Mouse (Mus musculus): Measurements from ENCODE around the gene 1190005I06Rik. TPM values are rescaled to one million over a fixed set of nuclear protein-coding genes. Genes with fewer than 3 reads are reported as not detected.

Gene 1190005I06Rik
- total RNA-seq, 2 experiments from 2014 or later: 0.37 to 1.0 TPM

Other genes with a start within 250 kb of the 1190005I06Rik start
- under 1 TPM in 1 of 2 experiments, not detected in 1; 0.80 TPM for gene Gins2, start 58.3 kb downstream of the 1190005I06Rik start, total RNA-seq (2021)
- gene Gm27021, start 20.4 kb upstream of the 1190005I06Rik start, total RNA-seq (2021): not detected
- 1,000 to 10,000 TPM; 1,486 to 1,625 TPM for gene Cox4i1, start 20.6 kb upstream of the 1190005I06Rik start, total RNA-seq (2021)
- gene Emc8, start 20.9 kb upstream of the 1190005I06Rik start, total RNA-seq (2021): 10 to 100 TPM; 19.6 to 21.0 TPM
- gene Irf8, start 88.7 kb upstream of the 1190005I06Rik start, total RNA-seq (2021): 1 to 10 TPM; 7.6 to 9.0 TPM